Mouse (Mus musculus) bone marrow, adult 2 months (tissue): Measurements from ENCODE around the gene Btbd35f3.
"Not testable (repeated sequence)": the region's sequence is repeated elsewhere in the genome, so short reads cannot be mapped to it uniquely, and the experiment has no call there.

Experiments used
- CTCF ChIP-seq: fragments of 200-500 bp; IDR thresholded peaks from 2 replicates; pipeline ENCODE4 v1.5.1; 2011; ENCODE audit warnings: low read length, control low read depth; ENCODE audit not compliant: control insufficient read depth, insufficient read depth
- POLR2A ChIP-seq: fragments of 200-500 bp; IDR thresholded peaks from 2 replicates; pipeline ENCODE4 v1.6.1; 2011; ENCODE audit warnings: low read depth, mild to moderate bottlenecking, control low read depth, low read length, borderline replicate concordance; ENCODE audit not compliant: control insufficient read depth

GRCm38 (mm10) chrX:4037374-4037773, at the start of gene Btbd35f3:
- not testable (repeated sequence) for TF ChIP-seq CTCF, POLR2A
